Mouse (Mus musculus) midbrain, embryonic 14.5 days (tissue): ENCODE measurements around the gene Slc25a42. TPM values are rescaled to one million over a fixed set of nuclear protein-coding genes. Genes with fewer than 3 reads are reported as not detected.
A peak's percentile ranks its signal among the peaks of the same experiment; 100 is the strongest.
"Not testable (repeated sequence)": the region's sequence is repeated elsewhere in the genome, so short reads cannot be mapped to it uniquely, and the experiment has no call there.

Source experiments
- ATAC-seq: fragments of 200-750 bp; cut with Nextera tagmentation; 2 replicates; pipeline ENCODE4 v1.8.0; 2017; ENCODE audit warnings: moderate number of reproducible peaks, moderate library complexity; ENCODE audit not compliant: low FRiP score, low TSS enrichment
- DNase-seq: peaks from one replicate; pipeline ENCODE4 v3.0.0-alpha.2; 2015
- H3K27ac ChIP-seq: fragments of 300-500 bp; sonication (generic); replicated peaks from 2 replicates; pipeline ENCODE4 v1.5.1; 2014; ENCODE audit warnings: mild to moderate bottlenecking, low read depth, low read length, moderate library complexity
- H3K27me3 ChIP-seq: fragments of 300-500 bp; sonication (generic); 2 replicates; pipeline ENCODE4 v1.6.1; 2014; ENCODE audit warnings: low read length, control low read depth, mixed read lengths; ENCODE audit not compliant: control insufficient read depth, insufficient read depth
- H3K36me3 ChIP-seq: fragments of 300-500 bp; sonication (generic); 2 replicates; pipeline ENCODE4 v1.6.1; 2014; ENCODE audit warnings: low read length, control low read depth; ENCODE audit not compliant: control insufficient read depth, insufficient read depth
- H3K4me1 ChIP-seq: fragments of 300-500 bp; sonication (generic); 2 replicates; pipeline ENCODE4 v1.6.1; 2014; ENCODE audit warnings: mild to moderate bottlenecking, antibody characterized with exemption, low read length, control low read depth; ENCODE audit not compliant: control insufficient read depth, insufficient read depth
- H3K4me2 ChIP-seq: fragments of 300-500 bp; sonication (generic); 2 replicates; pipeline ENCODE4 v1.6.1; 2014; ENCODE audit warnings: mild to moderate bottlenecking, low read length, moderate library complexity
- H3K4me3 ChIP-seq: fragments of 300-500 bp; sonication (generic); replicated peaks from 2 replicates; pipeline ENCODE4 v1.5.1; 2014; ENCODE audit warnings: low read depth, low read length
- H3K9ac ChIP-seq: fragments of 300-500 bp; sonication (generic); replicated peaks from 2 replicates; pipeline ENCODE4 v1.6.1; 2014; ENCODE audit warnings: mild to moderate bottlenecking, low read length, moderate library complexity
- H3K9me3 ChIP-seq: fragments of 300-500 bp; sonication (generic); 2 replicates; pipeline ENCODE4 v1.6.1; 2016; ENCODE audit warnings: low read length, control low read depth, mixed read lengths; ENCODE audit not compliant: control insufficient read depth
- WGBS: fragments of 180-500 bp; shearing (Covaris S2); extraction: QIAGEN DNeasy Blood & Tissue Kit; methylation state at CpG from one replicate; pipeline ENCODE4 v1.1.7; 2014; 5-methylcytosine and 5-hydroxymethylcytosine counted together
- polyA plus RNA-seq: library from polyadenylated mRNA; unstranded; fragments of >200 nt; fragmentation: Nextera tagmentation; extraction: Ambion mirVana; gene quantifications from 2 replicates; pipeline ENCODE4 v1.2.1, GENCODE M21; 2014

Gene Slc25a42
- polyA plus RNA-seq, 1 experiment from 2014 or later, result 5.6 TPM

- WGBS, result 50% methylated on average over 5 of the region's 5 CpGs
- Histone ChIP-seq H3K4me2 (no peak overlapping the region), H3K4me1 (no peaks in the 10 kb centered on the region), H3K9ac (0 out of 2 replicates have a peak overlapping the region, but pooled peaks have one; percentile 3), H3K27me3 (no peaks in the 10 kb centered on the region), H3K27ac (no peak overlapping the region), H3K4me3 (no peak overlapping the region), H3K9me3 (no peaks in the 10 kb centered on the region), H3K36me3 (peaks cover 41% of the 10 kb centered on the region)
- ATAC-seq, result no peak
- peak; percentile 6 for DNase-seq
Measured at GRCm38 (mm10) chr8:70219107-70219684, 7.1 kb upstream of the Slc25a42 start.

- H3K4me3 ChIP-seq, result no peak overlapping the region
- no peak overlapping the region for H3K27ac ChIP-seq
- ATAC-seq (no peak), DNase-seq (no peak)
- no peaks in the 10 kb centered on the region for H3K27me3 ChIP-seq
- H3K4me1 ChIP-seq, result 0 out of 2 replicates have a peak, but pooled peaks cover 5% of the 10 kb centered on the region
- H3K9ac ChIP-seq, result no peak overlapping the region
- H3K9me3 ChIP-seq, result no peaks in the 10 kb centered on the region
- H3K36me3 ChIP-seq, result peaks cover 24% of the 10 kb centered on the region
- H3K4me2 ChIP-seq, result no peak overlapping the region
Measured at GRCm38 (mm10) chr8:70217441-70217840, 5.3 kb upstream of the Slc25a42 start.

GRCm38 (mm10) chr8:70216566-70216965 is 4.5 kb upstream of the Slc25a42 start:
- peaks cover 16% of the 10 kb centered on the region for H3K36me3 ChIP-seq
- DNase-seq (peak; percentile 17), ATAC-seq (no peak)
- no peaks in the 10 kb centered on the region for H3K27me3 ChIP-seq
- no peak overlapping the region for H3K27ac ChIP-seq
- WGBS, result 65% methylated on average over 1 of the region's 1 CpGs
- no peak overlapping the region for H3K4me3 ChIP-seq
- H3K4me1 ChIP-seq, result 0 out of 2 replicates have a peak, but pooled peaks cover 6% of the 10 kb centered on the region
- H3K9ac ChIP-seq, result no peak overlapping the region
- no peaks in the 10 kb centered on the region for H3K9me3 ChIP-seq
- no peak overlapping the region for H3K4me2 ChIP-seq

- not testable (repeated sequence) for H3K4me1 ChIP-seq, H3K9me3 ChIP-seq
- 71% methylated on average over 3 of the region's 3 CpGs for WGBS
Measured at GRCm38 (mm10) chr8:70216161-70216560, 4.1 kb upstream of the Slc25a42 start.

GRCm38 (mm10) chr8:70215092-70215491 is 3.0 kb upstream of the Slc25a42 start:
- H3K9me3 ChIP-seq, result no peaks in the 10 kb centered on the region
- 0 out of 2 replicates have a peak, but pooled peaks cover 9% of the 10 kb centered on the region for H3K4me1 ChIP-seq
- no peak overlapping the region for H3K9ac ChIP-seq
- peaks cover under 1% of the 10 kb centered on the region; the same call in 1 of the 2 replicates for H3K36me3 ChIP-seq
- no peak overlapping the region for H3K4me3 ChIP-seq
- WGBS, result 69% methylated on average over 5 of the region's 5 CpGs
- peaks cover 10% of the 10 kb centered on the region for H3K27me3 ChIP-seq
- no peak for ATAC-seq
- H3K4me2 ChIP-seq, result no peak overlapping the region
- H3K27ac ChIP-seq, result no peak overlapping the region
- DNase-seq, result no peak

More at GRCm38 (mm10) chr8:70216161-70216560, 4.1 kb upstream of the Slc25a42 start:
- not testable (repeated sequence) for H3K9ac ChIP-seq, ATAC-seq, DNase-seq, H3K27ac ChIP-seq, H3K27me3 ChIP-seq, H3K4me2 ChIP-seq, H3K4me3 ChIP-seq
- H3K36me3 ChIP-seq, result peaks cover 12% of the 10 kb centered on the region

- Histone ChIP-seq H3K4me2 (no peak overlapping the region), H3K36me3 (no peaks in the 10 kb centered on the region), H3K27me3 (peaks cover 10% of the 10 kb centered on the region), H3K27ac (no peak overlapping the region), H3K4me1 (0 out of 2 replicates have a peak, but pooled peaks cover 9% of the 10 kb centered on the region), H3K4me3 (no peak overlapping the region), H3K9me3 (no peaks in the 10 kb centered on the region), H3K9ac (no peak overlapping the region)
- no peak for DNase-seq
- WGBS, result 80% methylated on average over 3 of the region's 3 CpGs
- no peak for ATAC-seq
Measured at GRCm38 (mm10) chr8:70214411-70214810, 2.3 kb upstream of the Slc25a42 start.

DNA sequence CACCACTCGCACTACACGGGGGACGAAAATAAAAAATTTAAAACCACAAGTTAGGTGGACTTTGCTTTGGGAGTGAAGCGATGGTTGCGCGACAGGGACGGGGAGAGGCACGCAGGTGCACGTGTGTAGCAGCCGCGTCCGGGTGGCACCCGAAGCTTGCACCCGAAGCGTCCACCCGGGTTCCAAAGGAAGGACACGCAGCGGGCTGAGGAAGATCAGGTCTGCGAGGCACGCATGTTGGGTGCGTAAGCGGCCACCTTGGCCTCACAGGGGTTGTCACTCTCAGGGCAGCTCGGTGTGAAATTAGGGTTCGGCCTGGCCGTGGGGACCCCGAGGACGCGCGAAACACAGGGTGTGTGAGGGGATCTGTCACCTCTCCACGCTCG is 386 bp downstream of the Slc25a42 start:
- Histone ChIP-seq H3K4me1 (0 out of 2 replicates have a peak, but pooled peaks cover 9% of the 10 kb centered on the region), H3K4me3 (peak overlapping the region; percentile 65), H3K9ac (peak overlapping the region; percentile 60), H3K27me3 (peaks cover 10% of the 10 kb centered on the region), H3K27ac (peak overlapping the region; percentile 70), H3K4me2 (peak overlapping the region; percentile 97), H3K36me3 (no peaks in the 10 kb centered on the region), H3K9me3 (no peaks in the 10 kb centered on the region)
- 3% methylated on average over 29 of the region's 31 CpGs for WGBS
- ATAC-seq (no peak), DNase-seq (no peak)

DNA sequence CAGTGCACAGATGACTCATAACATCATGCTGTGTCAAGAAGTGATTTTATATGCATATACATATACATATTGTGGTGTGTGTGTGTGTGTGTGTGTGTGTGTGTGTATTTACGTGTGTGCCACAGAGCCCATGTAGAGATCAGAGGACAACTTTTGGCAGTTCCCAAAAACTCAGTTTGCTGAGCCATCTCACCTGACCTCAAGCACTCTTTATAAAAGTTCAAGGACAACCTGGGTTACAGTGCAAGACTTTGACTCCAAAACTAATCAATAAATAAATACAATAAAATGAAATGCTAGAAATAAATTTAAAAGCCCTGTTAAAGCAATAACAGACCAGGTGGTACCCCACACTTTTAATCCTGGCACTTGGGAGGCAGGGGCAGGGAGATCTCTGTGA is 830 bp downstream of the Slc25a42 start:
- H3K27ac ChIP-seq, result no peak overlapping the region
- no peaks in the 10 kb centered on the region for H3K36me3 ChIP-seq
- H3K9me3 ChIP-seq, result no peaks in the 10 kb centered on the region
- H3K9ac ChIP-seq, result peak overlapping the region; percentile 60
- 83% methylated on average over 1 of the region's 1 CpGs for WGBS
- H3K27me3 ChIP-seq, result peaks cover 10% of the 10 kb centered on the region
- H3K4me1 ChIP-seq, result 0 out of 2 replicates have a peak, but pooled peaks cover 9% of the 10 kb centered on the region
- DNase-seq, result no peak
- no peak for ATAC-seq
- peak overlapping the region; percentile 97 for H3K4me2 ChIP-seq
- H3K4me3 ChIP-seq, result peak overlapping the region; percentile 65

GRCm38 (mm10) chr8:70210538-70210937 is 1.6 kb downstream of the Slc25a42 start:
- ATAC-seq (no peak), DNase-seq (no peak)
- H3K27me3 ChIP-seq, result peaks cover 10% of the 10 kb centered on the region
- no peak overlapping the region for H3K4me3 ChIP-seq
- 31% methylated on average over 8 of the region's 8 CpGs for WGBS
- no peaks in the 10 kb centered on the region for H3K9me3 ChIP-seq
- 0 out of 2 replicates have a peak, but pooled peaks cover 9% of the 10 kb centered on the region for H3K4me1 ChIP-seq
- no peaks in the 10 kb centered on the region for H3K36me3 ChIP-seq
- 0 out of 2 replicates have a peak overlapping the region, but pooled peaks have one; percentile 4 for H3K4me2 ChIP-seq
- no peak overlapping the region for H3K27ac ChIP-seq
- H3K9ac ChIP-seq, result no peak overlapping the region
